Mouse (Mus musculus) forebrain, embryonic 15.5 days (tissue): Measurements from ENCODE around the gene Cyp2j6. TPM values are rescaled to one million over a fixed set of nuclear protein-coding genes. Genes with fewer than 3 reads are reported as not detected.

Experiments
- ATAC-seq: fragments of 200-750 bp; cut with Nextera tagmentation; replicated peaks from 2 replicates; pipeline ENCODE4 v1.8.0; 2017; ENCODE audit warnings: mild to moderate bottlenecking, moderate TSS enrichment, moderate library complexity
- H3K27ac ChIP-seq: fragments of 300-500 bp; sonication (generic); replicated peaks from 2 replicates; pipeline ENCODE4 v1.5.1; 2015; ENCODE audit warnings: mild to moderate bottlenecking, inconsistent platforms
- H3K27me3 ChIP-seq: fragments of 300-500 bp; sonication (generic); 2 replicates; pipeline ENCODE4 v1.6.1; 2015; ENCODE audit warnings: inconsistent platforms
- H3K36me3 ChIP-seq: fragments of 300-500 bp; sonication (generic); 2 replicates; pipeline ENCODE4 v1.6.1; 2015; ENCODE audit warnings: mild to moderate bottlenecking, inconsistent platforms
- H3K4me1 ChIP-seq: fragments of 300-500 bp; sonication (generic); 2 replicates; pipeline ENCODE4 v1.6.1; 2015; ENCODE audit warnings: inconsistent platforms
- H3K4me2 ChIP-seq: fragments of 300-500 bp; sonication (generic); replicated peaks from 2 replicates; pipeline ENCODE4 v1.6.1; 2015; ENCODE audit warnings: mild to moderate bottlenecking, inconsistent platforms
- H3K4me3 ChIP-seq: fragments of 300-500 bp; sonication (generic); 2 replicates; pipeline ENCODE4 v1.5.1; 2015; ENCODE audit warnings: mild to moderate bottlenecking, inconsistent platforms
- H3K9ac ChIP-seq: fragments of 300-500 bp; sonication (generic); replicated peaks from 2 replicates; pipeline ENCODE4 v1.6.1; 2015; ENCODE audit warnings: mild to moderate bottlenecking, inconsistent platforms
- H3K9me3 ChIP-seq: fragments of 300-500 bp; sonication (generic); 2 replicates; pipeline ENCODE4 v1.6.1; 2016; ENCODE audit warnings: inconsistent platforms
- WGBS: fragments of 180-500 bp; shearing (Covaris S2); methylation state at CpG from one replicate; pipeline ENCODE4 v1.1.7; 2015; ENCODE audit warnings: mixed read lengths; 5-methylcytosine and 5-hydroxymethylcytosine counted together
- polyA plus RNA-seq: library from polyadenylated mRNA; unstranded; fragments of >200 nt; fragmentation: Nextera tagmentation; extraction: Ambion mirVana; gene quantifications from 2 replicates; pipeline ENCODE4 v1.2.1, GENCODE M21; 2015

Cyp2j6 gene
- polyA plus RNA-seq, 1 experiment from 2014 or later: 3.8 TPM

GRCm38 (mm10) chr4:96525772-96526171 lies 27.7 kb downstream of the Cyp2j6 start:
- ATAC-seq: no peak; the same call in 1 of the 2 replicates

GRCm38 (mm10) chr4:96522256-96522655 lies 31.2 kb downstream of the Cyp2j6 start:
- 86% methylated on average over 2 of the region's 2 CpGs for WGBS
- H3K36me3 ChIP-seq: no peaks in the 10 kb centered on the region
- no peak overlapping the region for H3K4me2 ChIP-seq
- H3K4me3 ChIP-seq: no peak overlapping the region
- no peaks in the 10 kb centered on the region for H3K4me1 ChIP-seq
- no peak for ATAC-seq
- no peak overlapping the region for H3K9ac ChIP-seq
- H3K27me3 ChIP-seq: no peaks in the 10 kb centered on the region
- H3K9me3 ChIP-seq: no peaks in the 10 kb centered on the region
- no peak overlapping the region for H3K27ac ChIP-seq

More at GRCm38 (mm10) chr4:96525772-96526171, 27.7 kb downstream of the Cyp2j6 start:
- H3K36me3 ChIP-seq: peaks cover 3% of the 10 kb centered on the region; the same call in 1 of the 2 replicates
- H3K27ac ChIP-seq: no peak overlapping the region
- no peak overlapping the region for H3K9ac ChIP-seq
- no peaks in the 10 kb centered on the region for H3K4me1 ChIP-seq
- no peaks in the 10 kb centered on the region for H3K9me3 ChIP-seq
- H3K4me2 ChIP-seq: no peak overlapping the region
- WGBS: 19% methylated on average over 1 of the region's 1 CpGs
- no peaks in the 10 kb centered on the region for H3K27me3 ChIP-seq
- no peak overlapping the region for H3K4me3 ChIP-seq

- ATAC-seq: no peak
- Histone ChIP-seq H3K9ac (no peak overlapping the region), H3K4me2 (no peak overlapping the region), H3K9me3 (no peaks in the 10 kb centered on the region), H3K36me3 (no peaks in the 10 kb centered on the region), H3K4me3 (no peak overlapping the region), H3K27ac (no peak overlapping the region), H3K4me1 (no peaks in the 10 kb centered on the region), H3K27me3 (no peaks in the 10 kb centered on the region)
- 91% methylated on average over 3 of the region's 3 CpGs for WGBS
Measured at GRCm38 (mm10) chr4:96510083-96510482, 43.4 kb downstream of the Cyp2j6 start.

GRCm38 (mm10) chr4:96507286-96507685 lies 46.2 kb downstream of the Cyp2j6 start, which contains the start of gene Cyp2j8:
Gene Cyp2j8 (minus strand): TSS chr4:96507386.
- Histone ChIP-seq H3K4me2 (no peak within 1 kb of the TSS), H3K27me3 (no peaks in the 10 kb centered on the region), H3K9ac (no peak within 1 kb of the TSS), H3K9me3 (no peaks in the 10 kb centered on the region), H3K4me3 (no peak within 1 kb of the TSS), H3K27ac (no peak within 1 kb of the TSS), H3K4me1 (no peaks in the 10 kb centered on the region), H3K36me3 (no peaks in the 10 kb centered on the region)
- ATAC-seq: no peak
- 81% methylated on average over 1 of the region's 1 CpGs for WGBS

Other genes with a start within 250 kb of the Cyp2j6 start
- not detected in 2 replicates for gene Cyp2j11, start 205.0 kb downstream of the Cyp2j6 start, polyA plus RNA-seq
- gene Cyp2j8, start 46.3 kb downstream of the Cyp2j6 start, polyA plus RNA-seq: not detected in 2 replicates
- 3.1 and 3.6 TPM in 2 replicates for gene Cyp2j9, start 37.9 kb upstream of the Cyp2j6 start, polyA plus RNA-seq
- gene Cyp2j5, start 110.5 kb upstream of the Cyp2j6 start, polyA plus RNA-seq: not detected in 2 replicates
- not detected in 2 replicates for gene Gm12695, start 231.5 kb upstream of the Cyp2j6 start, polyA plus RNA-seq